Mouse (Mus musculus) neural tube, embryonic 14.5 days (tissue): Measurements from ENCODE around the gene Nhp2. TPM values are rescaled to one million over a fixed set of nuclear protein-coding genes. Genes with fewer than 3 reads are reported as not detected.

ENCODE experiments used
- ATAC-seq: fragments of 200-750 bp; cut with Nextera tagmentation; 2 replicates; pipeline ENCODE4 v1.8.0; 2017; ENCODE audit warnings: low read depth, mild to moderate bottlenecking, moderate TSS enrichment, moderate library complexity
- H3K27ac ChIP-seq: fragments of 300-500 bp; sonication (generic); 2 replicates; pipeline ENCODE4 v1.5.1; 2014; ENCODE audit warnings: low read depth, mild to moderate bottlenecking, control low read depth, low read length, moderate library complexity, mixed read lengths
- H3K27me3 ChIP-seq: fragments of 300-500 bp; sonication (generic); 2 replicates; pipeline ENCODE4 v1.6.1; 2014; ENCODE audit warnings: low read length; ENCODE audit not compliant: control insufficient read depth, insufficient read depth
- H3K36me3 ChIP-seq: fragments of 300-500 bp; sonication (generic); 2 replicates; pipeline ENCODE4 v1.6.1; 2014; ENCODE audit warnings: low read length, mixed read lengths; ENCODE audit not compliant: control insufficient read depth, insufficient read depth
- H3K4me1 ChIP-seq: fragments of 300-500 bp; sonication (generic); 2 replicates; pipeline ENCODE4 v1.6.1; 2014; ENCODE audit warnings: low read length; ENCODE audit not compliant: control insufficient read depth, insufficient read depth
- H3K4me2 ChIP-seq: fragments of 300-500 bp; sonication (generic); 2 replicates; pipeline ENCODE4 v1.6.1; 2014; ENCODE audit warnings: mild to moderate bottlenecking, low read depth, low read length, control low read depth
- H3K4me3 ChIP-seq: fragments of 300-500 bp; sonication (generic); 2 replicates; pipeline ENCODE4 v1.5.1; 2014; ENCODE audit warnings: low read depth, low read length, control low read depth, mixed read lengths
- H3K9ac ChIP-seq: fragments of 300-500 bp; sonication (generic); replicated peaks from 2 replicates; pipeline ENCODE4 v1.6.1; 2014; ENCODE audit warnings: low read depth, mild to moderate bottlenecking, control low read depth, low read length, mixed read lengths
- H3K9me3 ChIP-seq: fragments of 300-500 bp; sonication (generic); 2 replicates; pipeline ENCODE4 v1.6.1; 2016; ENCODE audit warnings: low read length; ENCODE audit not compliant: control insufficient read depth
- WGBS: fragments of 180-500 bp; shearing (Covaris S2); extraction: QIAGEN DNeasy Blood & Tissue Kit; methylation state at CpG from one replicate; pipeline ENCODE4 v1.1.7; 2014; 5-methylcytosine and 5-hydroxymethylcytosine counted together
- polyA plus RNA-seq: library from polyadenylated mRNA; unstranded; fragments of >200 nt; fragmentation: Nextera tagmentation; extraction: Ambion mirVana; gene quantifications from 2 replicates; pipeline ENCODE4 v1.2.1, GENCODE M21; 2014

Gene Nhp2
- polyA plus RNA-seq, 1 experiment from 2014 or later, result 112 TPM

- Histone ChIP-seq H3K9me3 (no peaks in the 10 kb centered on the region), H3K4me1 (peaks cover 16% of the 10 kb centered on the region), H3K27me3 (no peaks in the 10 kb centered on the region), H3K36me3 (no peaks in the 10 kb centered on the region), H3K4me3 (peak within 1 kb of the TSS; percentile 76), H3K4me2 (peak within 1 kb of the TSS; percentile 75), H3K27ac (peak within 1 kb of the TSS; percentile 81), H3K9ac (peak within 1 kb of the TSS; percentile 72)
- ATAC-seq, result peak; percentile 91
- WGBS, result under 1% methylated on average over 61 of the region's 61 CpGs
Observed at GRCm38 (mm10) chr11:51635525-51636322, 16.2 kb downstream of the Nhp2 start, which contains the start of gene Rmnd5b. TSS of gene Rmnd5b (minus strand) at chr11:51635896.

DNA sequence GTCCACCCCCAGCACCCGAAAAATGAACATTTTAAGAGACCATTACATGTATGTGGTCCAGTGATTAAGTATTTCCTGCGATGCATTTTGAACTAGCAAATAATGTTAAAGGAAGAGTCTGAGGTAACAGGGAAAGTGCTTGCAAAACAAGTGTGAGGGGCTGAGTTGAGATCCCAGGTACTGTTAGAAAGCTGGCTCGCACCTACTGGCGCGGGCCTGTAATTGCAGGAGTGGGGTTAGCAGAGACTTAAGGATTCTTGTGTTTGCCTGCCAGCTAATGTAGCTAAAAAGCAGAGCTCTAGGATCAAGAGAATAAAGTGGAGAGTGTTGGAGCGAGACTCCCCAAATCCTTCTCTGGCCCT lies 16.8 kb downstream of the Nhp2 start:
- Histone ChIP-seq H3K4me3 (peak overlapping the region; percentile 76), H3K27ac (peak overlapping the region; percentile 81), H3K4me2 (peak overlapping the region; percentile 75), H3K9me3 (no peaks in the 10 kb centered on the region), H3K36me3 (no peaks in the 10 kb centered on the region), H3K4me1 (peaks cover 16% of the 10 kb centered on the region), H3K27me3 (no peaks in the 10 kb centered on the region), H3K9ac (peak overlapping the region; percentile 72)
- ATAC-seq, result peak; percentile 42
- 5% methylated on average over 6 of the region's 6 CpGs for WGBS

DNA sequence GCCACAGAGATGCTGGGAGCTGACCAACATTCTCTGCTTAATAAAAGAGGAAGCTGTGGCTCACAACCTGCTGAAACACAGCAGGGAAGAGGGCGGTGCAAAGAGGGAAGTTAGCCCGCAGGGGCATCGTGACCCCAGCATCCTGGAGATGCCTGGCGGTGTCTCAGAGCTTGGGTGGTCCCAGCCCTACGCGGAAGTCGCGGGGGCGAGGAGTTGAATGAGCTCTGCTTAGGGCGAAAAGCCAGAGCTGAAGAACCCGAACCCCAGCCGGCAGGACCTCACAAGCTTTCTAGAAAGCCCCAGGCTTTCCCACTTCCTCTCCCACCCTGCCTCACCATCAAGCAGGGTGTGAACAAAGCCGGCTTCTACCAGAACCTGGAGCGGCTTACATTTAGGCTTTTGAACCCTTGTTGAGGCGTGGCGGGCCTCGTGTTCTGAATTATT lies 18.5 kb downstream of the Nhp2 start:
- H3K4me1 ChIP-seq, result peaks cover 16% of the 10 kb centered on the region
- no peaks in the 10 kb centered on the region for H3K27me3 ChIP-seq
- peak overlapping the region; percentile 20; the same call in 1 of the 2 replicates for H3K4me2 ChIP-seq
- ATAC-seq, result no peak
- no peak overlapping the region for H3K27ac ChIP-seq
- WGBS, result 3% methylated on average over 17 of the region's 17 CpGs
- no peak overlapping the region for H3K4me3 ChIP-seq
- H3K9ac ChIP-seq, result no peak overlapping the region
- H3K9me3 ChIP-seq, result no peaks in the 10 kb centered on the region
- no peaks in the 10 kb centered on the region for H3K36me3 ChIP-seq

DNA sequence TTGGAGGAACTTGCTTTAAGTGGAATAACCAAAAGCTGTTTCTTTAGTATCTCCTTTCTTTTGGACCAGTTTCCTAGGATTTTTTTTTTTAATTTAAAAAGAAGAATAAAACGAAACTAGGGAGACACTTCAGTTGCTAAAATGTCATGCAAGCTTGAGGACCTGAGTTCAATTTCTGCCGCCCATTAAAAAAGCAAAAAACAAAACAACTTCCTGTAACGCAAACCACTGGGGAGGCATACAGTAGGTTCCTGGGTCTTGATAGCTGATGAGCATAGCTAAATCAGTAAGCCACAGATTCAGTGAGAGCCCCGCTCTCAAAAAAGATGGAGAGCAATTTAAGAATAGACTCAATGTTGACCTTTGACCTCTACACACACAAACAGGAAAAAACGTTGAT lies 19.0 kb downstream of the Nhp2 start:
- Histone ChIP-seq H3K27me3 (no peaks in the 10 kb centered on the region), H3K4me1 (peaks cover 16% of the 10 kb centered on the region), H3K4me3 (no peak overlapping the region), H3K36me3 (no peaks in the 10 kb centered on the region), H3K4me2 (no peak overlapping the region; the same call in 1 of the 2 replicates), H3K27ac (no peak overlapping the region), H3K9me3 (no peaks in the 10 kb centered on the region), H3K9ac (no peak overlapping the region)
- ATAC-seq, result no peak
- WGBS, result 77% methylated on average over 5 of the region's 5 CpGs

- Histone ChIP-seq H3K9me3 (no peaks in the 10 kb centered on the region), H3K4me2 (no peak overlapping the region), H3K4me3 (no peak overlapping the region), H3K9ac (no peak overlapping the region), H3K27me3 (no peaks in the 10 kb centered on the region), H3K4me1 (peaks cover 6% of the 10 kb centered on the region), H3K36me3 (no peaks in the 10 kb centered on the region), H3K27ac (no peak overlapping the region)
- no peak for ATAC-seq
- 87% methylated on average over 7 of the region's 7 CpGs for WGBS
Observed at GRCm38 (mm10) chr11:51640748-51641147, 21.2 kb downstream of the Nhp2 start.

- H3K36me3 ChIP-seq, result no peaks in the 10 kb centered on the region
- no peak overlapping the region for H3K9ac ChIP-seq
- WGBS, result 86% methylated on average over 9 of the region's 9 CpGs
- ATAC-seq, result no peak
- H3K4me1 ChIP-seq, result no peaks in the 10 kb centered on the region
- H3K9me3 ChIP-seq, result no peaks in the 10 kb centered on the region
- H3K4me2 ChIP-seq, result no peak overlapping the region
- H3K4me3 ChIP-seq, result no peak overlapping the region
- no peaks in the 10 kb centered on the region for H3K27me3 ChIP-seq
- no peak overlapping the region for H3K27ac ChIP-seq
Observed at GRCm38 (mm10) chr11:51643202-51643601, 23.7 kb downstream of the Nhp2 start.

DNA sequence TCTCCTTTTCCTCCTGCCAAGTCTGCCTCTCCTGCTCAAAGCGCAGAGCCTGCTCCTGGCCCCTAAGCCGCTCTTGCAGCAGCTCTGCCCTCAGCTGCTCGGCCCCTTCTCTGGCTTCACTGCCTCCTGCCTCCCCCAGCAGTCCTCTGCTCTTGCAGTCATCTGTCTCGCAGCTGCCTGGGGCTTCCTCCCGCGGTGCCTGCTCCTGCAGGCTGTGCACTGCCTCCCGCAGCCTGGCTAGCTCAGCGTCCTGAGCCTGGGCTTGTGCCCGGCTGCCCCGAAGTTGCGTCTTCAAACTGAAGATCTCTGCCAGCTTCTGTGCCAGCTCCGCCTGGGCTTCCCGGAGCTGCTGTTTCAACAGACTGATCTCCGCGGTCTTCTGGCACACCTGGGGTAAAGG lies 24.2 kb downstream of the Nhp2 start:
- H3K36me3 ChIP-seq, result no peaks in the 10 kb centered on the region
- H3K4me3 ChIP-seq, result no peak overlapping the region
- H3K27ac ChIP-seq, result no peak overlapping the region
- H3K4me2 ChIP-seq, result no peak overlapping the region
- H3K27me3 ChIP-seq, result no peaks in the 10 kb centered on the region
- no peak for ATAC-seq
- peaks cover 2% of the 10 kb centered on the region; the same call in 1 of the 2 replicates for H3K4me1 ChIP-seq
- no peak overlapping the region for H3K9ac ChIP-seq
- 63% methylated on average over 15 of the region's 15 CpGs for WGBS
- no peaks in the 10 kb centered on the region for H3K9me3 ChIP-seq

GRCm38 (mm10) chr11:51644217-51644616 lies 24.7 kb downstream of the Nhp2 start:
- Histone ChIP-seq H3K36me3 (no peaks in the 10 kb centered on the region), H3K4me3 (no peak overlapping the region), H3K4me1 (peaks cover 6% of the 10 kb centered on the region; the same call in 1 of the 2 replicates), H3K27ac (no peak overlapping the region), H3K4me2 (no peak overlapping the region), H3K9ac (no peak overlapping the region), H3K27me3 (no peaks in the 10 kb centered on the region), H3K9me3 (no peaks in the 10 kb centered on the region)
- 72% methylated on average over 14 of the region's 16 CpGs for WGBS
- ATAC-seq, result no peak

DNA sequence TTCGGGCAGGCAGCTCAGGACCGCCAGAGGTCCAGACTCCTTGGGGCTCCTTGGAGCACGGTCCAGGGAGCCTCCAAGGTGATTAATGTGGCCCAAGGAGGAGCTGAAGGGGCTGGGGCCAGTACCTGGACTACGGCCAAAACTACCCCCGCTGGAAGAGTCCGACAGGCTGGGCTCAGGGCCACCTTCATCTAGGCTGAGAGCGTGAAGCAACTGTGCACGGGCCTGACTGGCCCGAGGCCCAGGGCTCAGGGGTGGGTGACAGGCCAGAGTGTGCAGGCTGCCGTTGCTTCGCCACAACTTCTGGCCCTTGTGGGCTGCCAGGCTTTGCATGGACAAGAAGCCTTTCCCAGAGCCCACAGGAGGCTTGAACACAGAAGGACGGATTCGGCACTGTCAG lies 25.8 kb downstream of the Nhp2 start:
- no peak for ATAC-seq
- WGBS, result 79% methylated on average over 13 of the region's 13 CpGs
- H3K9ac ChIP-seq, result no peak overlapping the region
- H3K4me1 ChIP-seq, result peaks cover 14% of the 10 kb centered on the region
- H3K9me3 ChIP-seq, result no peaks in the 10 kb centered on the region
- no peak overlapping the region for H3K27ac ChIP-seq
- peaks cover 4% of the 10 kb centered on the region; the same call in 1 of the 2 replicates for H3K27me3 ChIP-seq
- H3K4me3 ChIP-seq, result no peak overlapping the region
- H3K4me2 ChIP-seq, result no peak overlapping the region
- H3K36me3 ChIP-seq, result no peaks in the 10 kb centered on the region
